Mouse (Mus musculus): ENCODE measurements at regions not wholly inside any gene's neighbourhood (a gene's known extent, or its start where the extent isn't known, plus 50 kb on each side); places are given as distances from the start of the nearest gene placed in this dataset.

DNA sequence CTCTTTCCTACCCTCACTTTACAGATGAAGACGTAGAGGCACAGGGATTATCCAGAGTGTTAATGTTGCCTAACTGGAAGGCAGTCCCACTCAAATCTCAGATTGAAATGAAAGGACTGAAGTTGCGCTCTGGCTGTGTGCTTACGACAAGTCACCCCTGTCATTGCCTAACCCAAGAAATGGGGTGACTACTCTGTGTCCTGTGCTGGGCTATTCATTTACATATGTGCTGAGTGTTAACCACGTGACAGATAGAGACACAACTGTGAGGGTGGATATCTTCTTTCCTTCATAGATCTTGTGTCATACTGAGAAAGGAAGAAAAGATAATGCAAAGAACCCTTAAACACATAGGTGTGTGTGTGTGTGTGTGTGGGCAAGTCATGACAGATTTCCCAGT, 120.7 kb upstream of the Zc3h12c start:
- DNase-seq = no peak

DNA sequence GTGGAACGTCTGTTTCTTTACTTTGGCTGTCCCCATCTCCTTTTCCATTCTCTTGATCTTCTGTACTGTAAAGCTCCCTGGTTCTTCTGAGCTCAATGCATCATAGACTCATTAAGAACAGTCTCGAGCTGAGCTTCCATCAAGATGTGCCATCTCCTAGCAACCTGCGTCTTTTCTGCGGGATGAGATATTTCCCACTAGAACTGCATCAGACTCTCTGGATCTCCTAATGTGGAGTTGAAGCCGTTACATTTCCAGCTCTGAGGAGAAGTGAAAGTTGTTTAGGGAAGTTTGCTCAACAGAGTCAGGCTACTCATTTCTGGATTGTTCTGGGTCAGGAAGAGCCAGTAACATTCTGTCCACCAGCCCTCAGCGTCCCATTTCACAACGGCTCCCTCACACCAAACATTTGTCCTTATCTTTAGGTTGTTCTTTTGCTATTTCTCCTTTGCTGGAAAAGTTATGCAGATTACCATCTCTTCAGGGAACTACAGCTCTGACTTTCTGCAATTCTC, 119.4 kb upstream of the Zc3h12c start:
- no peak for DNase-seq

DNA sequence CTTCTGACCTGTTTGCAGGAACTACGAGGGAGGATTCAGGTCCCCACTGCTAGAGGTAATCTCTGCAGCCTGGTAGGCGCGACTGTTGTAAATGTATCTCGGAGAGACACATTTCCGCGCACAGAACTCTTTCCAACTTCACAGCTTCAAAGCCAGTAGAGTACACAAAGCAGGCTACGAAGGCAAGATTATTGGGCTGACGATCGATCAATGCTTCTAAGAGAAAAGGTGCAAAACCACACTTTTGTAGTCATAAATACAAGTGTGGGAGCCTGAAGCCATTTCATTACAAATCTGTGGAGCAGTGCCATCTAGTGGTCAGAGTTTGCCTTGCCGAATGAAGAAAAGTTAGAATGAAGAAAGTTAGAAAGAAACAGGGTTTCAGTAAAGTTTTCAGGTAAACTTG, 118.9 kb upstream of the Zc3h12c start:
- DNase-seq = peak; percentile 75

DNA sequence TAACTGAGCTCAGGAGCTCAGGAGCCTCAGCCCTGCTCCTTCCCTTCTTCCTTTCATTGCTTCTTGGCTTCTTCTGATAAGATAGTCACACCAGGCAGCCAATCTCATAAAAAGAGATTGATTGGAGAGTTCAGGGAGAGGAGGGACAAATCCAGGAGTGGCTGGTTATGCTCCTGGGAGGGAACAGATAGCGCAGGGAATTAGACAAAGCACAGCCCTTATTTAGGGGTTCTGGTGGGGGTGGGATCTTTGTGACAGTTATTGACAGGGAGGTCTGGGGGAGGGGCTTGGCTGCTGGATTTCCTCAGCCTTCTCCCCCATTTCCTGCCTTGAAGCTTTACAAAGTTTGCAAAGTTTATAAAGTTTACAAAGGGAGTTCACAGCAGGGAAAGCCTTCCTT, 117.7 kb upstream of the Zc3h12c start:
- DNase-seq = no peak

DNA sequence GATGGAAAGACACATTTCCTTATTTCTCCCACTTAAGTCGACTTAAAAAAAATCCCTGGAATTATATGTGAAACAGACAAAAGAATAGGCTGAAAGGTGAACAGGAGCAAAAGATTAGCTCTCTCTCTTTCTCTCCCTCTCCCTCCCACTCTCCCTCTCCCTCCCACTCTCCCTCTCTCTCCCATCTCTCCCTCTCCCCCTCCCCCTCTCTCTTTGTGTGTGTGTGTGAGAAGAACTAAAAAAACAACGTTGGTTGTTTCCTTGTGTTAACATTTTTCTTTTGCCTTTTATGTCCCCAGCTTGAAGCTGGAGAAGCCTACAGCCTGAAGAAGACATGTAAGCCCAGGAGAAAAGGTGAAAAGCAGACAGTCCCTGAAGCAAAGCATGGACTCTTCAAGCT, 115.2 kb upstream of the Zc3h12c start:
- DNase-seq = no peak

DNA sequence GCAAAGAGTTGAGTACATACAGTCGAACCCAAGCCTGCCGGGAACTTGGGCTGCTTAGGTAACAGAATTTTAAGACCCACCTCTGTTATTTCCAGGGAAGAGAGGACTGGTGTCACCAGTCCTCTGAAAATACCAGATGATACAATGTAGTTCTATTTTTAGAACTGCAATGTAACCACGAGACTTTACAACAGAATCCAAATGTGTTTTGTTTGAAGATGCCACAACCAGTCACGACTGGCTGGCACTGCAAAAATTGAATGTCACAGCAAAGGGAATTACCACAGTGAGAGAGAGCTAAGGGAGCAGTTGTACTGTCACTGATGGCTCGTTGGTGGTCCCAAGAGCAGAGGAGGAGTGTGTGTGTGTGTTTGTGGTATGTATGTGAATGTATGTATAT, 112.6 kb upstream of the Zc3h12c start:
- no peak for DNase-seq

DNA sequence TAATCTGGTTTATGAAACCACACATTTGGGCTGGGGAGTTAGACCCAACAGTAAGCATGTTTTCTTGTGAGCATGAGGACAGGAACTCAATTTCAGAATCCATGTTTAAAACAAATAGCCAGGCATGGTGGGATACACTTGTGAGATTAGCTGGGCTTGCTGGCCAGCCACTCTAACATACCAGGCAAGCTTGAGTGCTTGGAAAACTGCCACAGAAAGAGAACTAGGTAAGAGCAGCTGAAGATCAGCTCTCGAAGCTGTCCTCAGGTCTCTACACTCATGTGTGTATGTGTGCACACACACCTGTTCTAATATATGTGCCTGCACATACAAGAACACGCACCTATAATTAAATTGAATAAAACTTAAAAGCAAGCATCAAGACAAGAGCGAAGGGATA, 112.2 kb upstream of the Zc3h12c start:
- peak; percentile 8 for DNase-seq

DNA sequence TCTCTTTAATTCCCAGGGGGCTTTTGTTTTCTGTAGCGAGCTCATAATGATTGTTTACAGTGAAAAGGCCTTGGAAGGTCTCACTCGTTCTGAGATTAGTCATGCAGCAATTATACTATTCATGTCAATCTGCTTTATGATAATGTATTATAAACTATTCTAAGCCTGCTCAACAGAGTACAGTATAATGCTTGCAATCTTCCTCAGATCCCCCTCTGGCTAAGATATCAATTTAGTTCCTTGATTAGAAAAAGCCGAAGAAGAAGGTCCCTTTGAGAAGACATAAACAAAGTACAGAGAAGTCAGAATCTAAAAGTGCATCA, 110.3 kb upstream of the Zc3h12c start:
- no peak for DNase-seq

DNA sequence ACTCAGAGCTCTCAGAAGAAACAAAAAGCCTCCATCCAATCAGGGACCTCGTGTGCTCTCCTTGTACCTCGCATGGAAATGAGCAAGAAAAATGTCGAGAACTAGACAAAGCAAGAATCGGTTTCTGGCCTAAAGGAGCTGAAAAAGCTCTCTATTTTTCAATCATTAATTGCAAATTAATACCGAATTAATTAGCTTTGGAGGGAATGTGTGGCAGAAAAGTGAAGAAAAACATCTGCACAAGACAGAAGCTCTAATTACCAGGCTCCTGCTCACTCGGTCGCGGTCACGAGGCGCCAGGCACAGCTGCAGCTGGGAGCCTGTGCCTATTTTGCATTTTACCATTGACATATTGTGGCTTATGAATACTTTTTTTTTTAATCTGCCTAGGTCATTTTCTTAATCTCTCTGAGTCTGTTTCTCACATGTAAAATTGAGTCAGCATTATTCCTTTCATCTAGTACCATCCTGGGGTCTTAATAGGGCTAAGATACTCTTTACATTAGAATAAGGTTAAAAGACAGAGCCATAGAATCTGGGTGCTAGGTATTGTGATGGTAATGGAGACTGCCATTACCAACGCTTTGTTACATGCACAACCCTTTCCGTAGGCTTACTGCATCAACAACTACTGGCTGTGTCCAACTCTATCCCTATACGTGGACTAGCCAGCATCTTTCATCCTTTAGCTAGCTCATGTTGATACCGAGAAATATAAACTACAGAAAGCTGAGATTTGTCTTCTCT, 109.8 kb upstream of the Zc3h12c start:
- no peak for DNase-seq

DNA sequence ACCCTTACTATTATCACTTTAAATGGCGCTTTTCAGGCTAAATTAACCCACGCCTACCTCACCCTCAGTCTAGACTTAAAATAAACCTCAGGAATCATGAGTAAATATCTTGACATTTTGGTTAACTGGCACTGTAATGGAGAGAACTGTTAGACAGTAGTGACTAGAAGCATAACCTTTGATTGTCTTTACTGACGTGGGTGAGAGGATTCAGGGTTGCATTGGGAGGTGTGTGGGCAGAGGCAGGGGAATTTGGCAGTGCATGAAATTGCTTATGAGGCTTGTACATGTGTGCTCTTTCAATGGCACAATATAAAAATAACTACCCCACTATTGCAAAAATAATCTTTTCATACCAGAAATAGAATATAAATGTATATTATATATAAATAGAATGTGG, 105.6 kb upstream of the Zc3h12c start:
- DNase-seq = no peak

DNA sequence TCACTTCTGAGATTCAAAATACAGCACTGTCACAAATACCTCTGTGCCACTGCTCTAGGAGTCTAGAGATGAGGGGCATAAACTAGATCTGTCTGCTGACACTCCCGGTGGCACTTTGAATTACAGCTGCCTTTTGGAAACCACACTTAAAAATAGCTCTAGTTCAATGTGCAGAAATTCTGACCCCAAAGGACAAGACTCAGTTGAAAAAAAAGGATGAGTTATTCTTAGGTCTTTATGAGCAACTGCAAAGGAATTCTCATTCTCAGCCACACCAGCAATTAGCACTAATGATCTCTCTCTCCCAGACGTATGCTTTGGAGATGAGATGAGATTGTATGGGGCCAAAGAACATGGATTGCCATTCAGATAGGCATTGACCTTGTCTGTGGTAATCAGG, 104.3 kb upstream of the Zc3h12c start:
- DNase-seq = no peak

DNA sequence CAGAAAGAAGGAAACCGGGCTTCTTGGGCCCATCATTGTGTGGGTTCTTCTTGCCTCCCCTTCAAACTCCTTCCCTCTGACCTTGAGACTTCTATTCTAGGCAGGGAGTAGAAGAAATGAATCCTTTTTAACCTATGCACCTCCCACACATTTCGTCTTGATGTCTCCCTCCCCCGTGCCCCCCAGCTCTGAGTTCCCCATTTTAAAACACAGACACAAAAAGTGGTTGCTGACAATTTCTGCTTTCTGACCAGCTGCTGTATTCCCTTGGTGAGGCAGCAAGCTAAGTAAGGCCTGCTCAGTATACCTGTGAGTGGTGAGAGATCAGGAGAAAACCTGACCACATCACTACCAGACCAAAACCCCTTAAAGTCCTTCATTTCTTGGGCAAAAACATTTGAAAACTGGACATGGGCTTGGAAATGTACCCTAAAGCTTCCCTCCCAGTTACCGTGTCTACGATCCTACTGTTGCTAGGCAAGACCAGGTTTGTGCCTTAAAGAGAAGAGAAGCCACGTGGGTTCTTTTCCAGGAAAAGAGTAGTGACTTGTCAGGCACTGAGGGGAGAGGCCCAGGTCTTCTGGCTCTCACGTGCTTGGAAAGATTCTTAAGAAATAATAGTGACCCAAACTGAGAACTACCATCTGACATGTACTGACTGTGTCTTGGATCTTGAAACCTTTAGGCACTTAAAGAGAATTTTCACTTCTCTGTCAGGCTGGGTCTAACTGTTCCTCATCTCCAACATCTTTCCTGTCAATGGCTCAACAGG, 103.2 kb upstream of the Zc3h12c start:
- DNase-seq = no peak

DNA sequence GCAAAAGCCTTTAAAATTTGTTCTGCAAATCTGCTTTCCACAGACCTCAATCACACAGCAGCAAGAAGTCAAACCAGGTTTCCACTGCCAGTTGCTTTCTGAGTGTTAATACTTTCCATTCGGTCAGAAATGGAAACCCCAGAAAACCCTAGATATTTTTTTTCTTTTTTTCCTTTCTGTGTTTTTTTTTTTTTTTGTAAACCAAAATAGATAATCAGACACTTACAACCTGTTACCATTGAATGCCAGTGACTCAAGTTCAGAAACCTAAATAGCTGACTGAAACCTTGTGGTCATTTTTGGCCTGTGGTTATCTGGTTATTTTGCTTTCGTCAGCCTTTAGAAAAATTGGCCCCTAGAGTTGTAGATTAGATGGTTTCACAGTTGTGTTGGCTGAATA, 93.2 kb upstream of the Zc3h12c start:
- no peak for DNase-seq

DNA sequence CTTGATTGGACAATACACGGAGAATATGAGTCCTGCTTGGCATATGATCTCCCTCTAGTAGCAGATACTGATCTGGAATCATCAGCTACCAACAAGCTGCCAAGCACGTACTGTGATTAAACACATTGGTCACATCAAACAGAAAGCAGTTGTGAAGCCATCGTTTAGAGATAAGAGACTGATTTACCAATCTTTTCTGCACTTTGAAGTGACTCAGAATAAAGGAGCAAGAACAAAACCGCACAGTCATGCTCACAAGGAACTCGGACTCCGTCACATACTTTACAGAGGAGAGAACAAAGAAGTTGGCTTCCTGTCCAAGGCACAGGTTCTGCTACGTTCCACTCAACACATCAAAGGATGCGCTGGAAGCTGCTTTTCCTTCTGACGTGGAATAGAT, 91.1 kb upstream of the Zc3h12c start:
- DNase-seq = no peak

DNA sequence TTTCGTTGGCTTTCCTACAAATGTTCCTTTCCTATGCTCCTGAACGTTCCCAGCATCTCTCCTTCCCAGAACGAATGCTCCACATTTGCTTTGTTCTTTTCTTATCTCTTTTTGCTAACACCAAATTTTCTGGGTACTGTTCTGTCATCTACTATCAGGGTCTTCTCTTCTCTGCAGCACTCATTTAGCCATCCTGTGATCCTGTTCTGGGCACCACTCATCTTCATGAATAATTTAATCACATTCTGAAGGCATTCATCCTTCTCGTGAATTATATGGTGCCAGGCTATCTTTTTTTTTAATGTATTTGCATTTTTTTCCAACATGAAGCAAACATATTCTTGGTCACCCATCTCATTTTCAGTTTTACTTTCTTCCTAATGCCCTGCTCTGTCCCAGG, 87.3 kb upstream of the Zc3h12c start:
- DNase-seq = no peak

DNA sequence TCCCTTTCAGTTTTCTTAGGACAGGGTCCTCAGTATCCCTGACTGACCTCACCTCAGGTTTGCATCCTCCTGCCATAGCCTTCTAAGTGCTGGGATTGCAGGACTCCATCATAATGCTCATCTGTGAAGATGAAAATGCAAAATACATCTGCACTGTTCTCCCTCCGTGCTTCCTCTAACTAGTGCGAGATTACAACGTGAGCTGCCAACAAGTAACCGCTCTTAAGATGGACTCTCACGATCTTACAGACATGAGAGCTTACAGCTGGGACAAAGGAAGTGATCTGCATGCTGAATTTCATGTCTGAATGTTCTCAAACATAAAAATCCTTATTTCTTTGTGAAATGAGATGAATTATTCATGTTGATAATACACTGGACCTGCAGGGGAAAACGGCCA, 86.1 kb upstream of the Zc3h12c start:
- no peak for DNase-seq

DNA sequence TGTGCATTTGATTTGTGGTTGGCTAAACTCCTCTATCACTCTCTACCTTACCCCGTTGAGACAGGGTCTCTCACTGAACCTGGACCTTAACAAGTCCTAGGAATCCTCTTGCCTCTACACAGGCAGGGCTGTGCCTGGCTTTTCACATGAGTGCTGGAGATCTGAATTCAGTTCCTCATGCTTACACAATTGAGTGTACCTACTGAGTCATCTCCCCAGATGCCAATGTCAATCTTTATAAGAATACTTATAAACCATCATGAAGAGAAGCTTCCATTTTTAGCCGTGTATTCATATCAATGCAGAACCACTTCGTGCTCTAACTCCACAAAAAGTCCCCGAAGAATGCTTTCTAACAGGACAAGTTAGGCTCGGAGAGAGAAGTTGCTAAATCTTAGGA, 83.1 kb upstream of the Zc3h12c start:
- no peak for DNase-seq

DNA sequence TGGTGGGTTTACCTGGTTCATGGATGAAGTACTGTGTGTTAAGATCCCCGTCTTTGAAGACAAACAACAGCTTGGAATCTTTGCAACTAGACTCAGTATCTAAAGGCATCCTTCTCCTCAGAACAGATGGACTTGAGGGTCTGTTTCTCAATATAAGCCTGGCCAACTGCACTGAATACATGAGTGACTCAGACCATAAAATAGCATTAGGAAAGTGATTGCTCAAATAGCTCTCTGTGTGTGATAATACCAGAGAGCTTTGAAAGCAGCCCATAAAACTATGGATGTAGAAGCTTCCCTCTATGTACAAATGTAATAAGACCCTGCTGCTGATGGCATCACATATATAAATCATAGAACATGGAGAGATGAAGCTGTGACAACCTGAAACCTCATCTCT, 78.3 kb upstream of the Zc3h12c start:
- DNase-seq = no peak

DNA sequence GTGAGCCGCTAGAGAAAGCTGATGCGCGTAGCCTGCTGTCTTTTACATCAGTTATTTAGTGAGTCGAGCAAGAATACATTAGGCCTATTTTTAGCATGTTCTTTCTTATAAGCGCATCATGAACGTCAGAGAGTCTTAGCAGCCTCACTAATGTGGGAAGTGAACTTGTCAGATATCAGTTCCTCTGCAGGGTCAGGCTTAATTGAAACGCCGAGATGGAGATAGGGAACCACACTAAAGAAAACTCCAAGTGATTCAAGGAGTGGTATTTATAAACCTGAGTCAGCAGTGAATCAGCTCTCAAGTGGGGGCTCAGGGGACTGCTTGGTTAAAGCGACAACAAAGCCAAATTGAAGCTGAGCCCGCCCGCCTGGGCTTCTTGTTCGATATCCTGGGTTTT, 75.7 kb upstream of the Zc3h12c start:
- no peak for DNase-seq

DNA sequence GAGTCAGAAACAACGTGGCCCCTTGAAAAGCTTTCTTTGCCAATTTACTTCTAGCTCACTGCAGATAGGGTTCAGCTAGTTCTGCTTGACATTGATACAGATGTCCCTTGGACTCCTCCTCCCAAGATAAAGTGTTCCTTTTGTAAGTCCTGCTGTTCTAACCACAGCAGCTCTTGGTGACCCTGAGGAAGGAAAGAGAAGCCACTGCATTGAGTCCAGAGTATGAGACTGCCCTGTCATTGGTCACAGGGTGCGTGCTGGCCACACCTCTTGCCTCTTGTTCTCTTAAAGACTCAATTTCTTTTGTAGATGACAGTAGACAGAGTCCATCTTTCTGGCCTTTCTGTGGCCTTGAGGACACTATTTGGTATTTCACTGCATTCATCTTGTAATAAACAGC, 74.7 kb upstream of the Zc3h12c start:
- DNase-seq = no peak

DNA sequence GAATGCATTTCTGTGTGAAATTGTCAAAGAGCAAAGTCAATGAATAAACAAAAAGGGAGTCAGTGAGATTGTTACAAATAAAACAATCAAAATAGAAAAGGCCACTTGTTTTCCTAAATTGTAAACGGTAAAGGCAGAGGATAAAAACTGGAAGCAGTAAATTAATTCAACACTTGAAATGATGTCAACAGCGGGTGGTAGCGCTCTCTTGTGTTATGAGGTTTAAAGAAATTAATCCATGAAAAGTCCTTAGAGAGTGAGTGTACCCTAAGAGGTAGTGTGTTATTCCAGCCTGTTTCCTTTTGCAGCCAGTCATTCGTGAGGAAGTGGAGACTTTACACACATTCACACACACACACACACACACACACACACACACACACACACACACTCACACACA, 73.2 kb upstream of the Zc3h12c start:
- no peak for DNase-seq

DNA sequence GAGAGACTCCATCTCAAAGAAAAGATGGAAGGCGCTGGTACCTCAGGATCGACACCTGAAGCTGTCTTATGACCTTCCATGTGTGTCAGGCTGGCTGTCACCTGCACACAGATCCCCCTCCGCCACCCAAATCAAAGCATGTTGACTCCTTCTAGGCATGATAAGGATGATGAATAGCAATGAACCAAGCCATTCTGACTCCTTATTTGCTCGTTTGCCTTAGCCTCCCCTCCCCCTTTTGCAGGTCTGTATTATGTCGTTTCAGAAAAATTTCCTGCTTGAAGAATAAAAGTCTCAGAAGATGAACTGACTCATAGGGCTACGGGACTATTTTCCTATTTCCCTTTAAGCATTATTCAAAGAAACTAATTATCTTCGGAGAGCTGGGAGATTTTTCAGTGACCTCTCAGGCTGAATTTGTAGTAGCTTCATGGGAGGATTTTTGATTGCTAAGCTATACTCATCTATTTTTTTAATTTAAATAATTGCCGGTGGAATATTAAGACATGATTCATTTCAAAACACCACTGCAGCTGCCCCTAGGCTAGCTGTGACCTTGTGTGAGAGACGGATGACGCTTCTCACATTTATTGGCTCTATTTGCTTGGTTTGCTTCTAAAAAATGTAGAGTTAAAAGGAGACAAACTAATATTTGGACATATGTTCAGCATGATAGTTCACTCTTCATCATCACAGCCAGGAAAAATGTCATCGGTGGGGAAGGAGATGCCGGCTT, 72.4 kb upstream of the Zc3h12c start:
- DNase-seq = no peak

DNA sequence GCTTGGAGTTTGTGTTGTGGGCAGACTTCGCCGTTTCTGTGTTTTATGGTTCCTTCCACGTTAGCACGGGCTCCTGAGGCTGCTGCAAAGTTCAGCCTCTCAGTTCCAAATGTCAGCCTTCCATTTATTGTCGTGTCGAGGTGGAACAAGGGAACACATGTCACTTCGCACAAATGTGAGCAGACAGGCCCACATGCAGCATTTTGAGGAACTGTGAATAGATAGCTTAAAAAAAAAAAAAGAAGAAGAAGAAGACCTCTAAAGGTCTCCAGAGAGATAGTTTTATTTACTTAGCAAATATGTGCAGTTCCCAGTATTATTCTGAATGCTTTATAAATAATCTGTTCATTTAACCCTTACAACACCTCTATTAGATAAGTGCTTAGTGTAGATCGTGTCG, 66.4 kb upstream of the Zc3h12c start:
- DNase-seq = no peak

DNA sequence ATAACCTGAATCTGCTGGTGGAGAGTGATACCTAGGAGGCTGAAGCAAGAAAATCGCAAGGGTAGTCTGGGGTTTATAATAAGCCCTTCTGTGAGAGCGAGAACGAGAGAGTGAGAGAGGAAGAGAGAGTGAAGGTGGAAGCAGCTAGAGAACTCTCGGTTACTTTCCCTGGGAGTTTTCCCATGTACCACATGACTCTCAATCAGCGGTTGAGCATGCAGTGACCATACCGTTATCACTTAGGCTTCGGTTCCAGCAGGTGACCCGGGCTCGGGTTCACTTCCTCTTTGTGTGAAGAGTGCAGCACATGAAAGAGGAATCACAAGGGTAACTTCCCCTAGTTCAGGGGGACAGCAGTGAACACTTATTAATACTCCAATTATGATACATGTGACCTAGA, 61.2 kb upstream of the Zc3h12c start:
- peak; percentile 1 for DNase-seq

Measured in lung, postnatal 14 days (tissue).